Mouse (Mus musculus) megakaryocyte, embryonic 14.5 days (primary cell): ENCODE measurements at regions not wholly inside any gene's neighbourhood (a gene's known extent, or its start where the extent isn't known, plus 50 kb on each side); places are given as distances from the start of the nearest gene placed in this dataset.

ENCODE experiments used
- FLI1 ChIP-seq: IDR thresholded peaks from 2 replicates; pipeline ENCODE4 v1.6.1; 2012; ENCODE audit warnings: low read length, inconsistent platforms, mixed read lengths
- GATA1 ChIP-seq: IDR thresholded peaks from 3 replicates; pipeline ENCODE4 v1.6.1; 2012; ENCODE audit warnings: mixed read lengths, low read length, inconsistent platforms, borderline replicate concordance

- TF ChIP-seq GATA1: no peak
- TF ChIP-seq FLI1: no peak
Measured at GRCm38 (mm10) chr10:44873642-44874285, 193.2 kb upstream of the Prep start.
